Mouse (Mus musculus) lung, postnatal 4 days (tissue): ENCODE data around the gene Bahcc1.

Experiments used
- DNase-seq, 2 experiments: peaks; one replicate each; pipeline ENCODE4 v3.0.0; 2021

Bahcc1 gene

DNA sequence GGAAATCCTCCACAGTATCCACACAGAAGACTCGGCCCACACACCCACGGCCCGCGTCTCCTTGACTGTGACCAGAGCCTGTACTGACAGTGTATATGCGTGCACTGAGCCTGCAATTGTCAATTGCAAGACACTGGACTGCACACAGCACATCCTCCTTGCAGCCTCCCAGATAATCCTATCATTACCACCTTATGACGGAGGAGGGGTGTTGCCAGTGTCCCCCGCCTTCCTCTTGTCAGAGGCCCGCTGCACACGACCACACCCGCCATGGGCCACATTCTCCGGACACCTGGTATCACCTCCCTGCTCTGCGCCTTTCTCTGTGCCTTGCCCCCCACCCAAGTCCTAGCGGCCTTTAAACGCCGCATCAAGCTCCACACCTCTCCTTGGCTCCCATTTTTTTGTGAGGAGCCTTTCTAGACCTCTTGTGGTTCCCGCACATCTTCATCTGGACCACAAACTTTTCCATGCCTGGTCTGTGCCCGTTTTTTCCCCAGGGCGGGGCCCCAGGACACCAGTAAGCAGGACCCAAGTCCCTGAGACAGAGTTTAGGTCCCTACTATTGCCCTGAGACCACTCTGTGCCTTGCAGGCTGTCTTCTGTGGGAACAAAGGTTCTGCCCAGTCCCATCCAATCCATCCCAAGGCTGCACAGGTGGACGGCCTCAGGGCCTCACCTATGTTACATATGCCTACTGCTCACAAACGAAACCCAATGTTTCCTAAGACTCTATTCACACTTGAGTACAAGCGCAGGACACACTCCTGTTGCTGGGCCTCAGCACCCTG is 71.0 kb downstream of the Bahcc1 start:
- DNase-seq: peak in 1 of 2 experiments; percentile 19

DNA sequence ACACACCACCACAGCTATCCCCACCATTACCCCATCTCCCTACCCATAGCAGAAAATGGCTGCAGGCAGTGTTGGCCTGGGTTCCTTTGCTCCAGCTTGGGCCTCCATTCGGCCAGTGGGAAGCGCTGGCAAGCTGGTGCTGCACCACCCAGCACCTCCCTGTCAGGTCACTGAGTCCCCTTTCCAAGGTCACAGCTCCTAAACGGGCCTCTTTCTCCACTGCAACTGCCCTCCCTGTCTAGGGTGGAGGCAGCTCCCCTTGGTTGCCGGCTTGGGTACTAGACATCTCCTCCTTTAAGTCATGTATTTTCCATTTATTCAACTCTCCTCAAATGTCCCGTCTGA is 71.6 kb downstream of the Bahcc1 start:
- peak in 1 of 2 experiments; percentile 30 for DNase-seq

DNA sequence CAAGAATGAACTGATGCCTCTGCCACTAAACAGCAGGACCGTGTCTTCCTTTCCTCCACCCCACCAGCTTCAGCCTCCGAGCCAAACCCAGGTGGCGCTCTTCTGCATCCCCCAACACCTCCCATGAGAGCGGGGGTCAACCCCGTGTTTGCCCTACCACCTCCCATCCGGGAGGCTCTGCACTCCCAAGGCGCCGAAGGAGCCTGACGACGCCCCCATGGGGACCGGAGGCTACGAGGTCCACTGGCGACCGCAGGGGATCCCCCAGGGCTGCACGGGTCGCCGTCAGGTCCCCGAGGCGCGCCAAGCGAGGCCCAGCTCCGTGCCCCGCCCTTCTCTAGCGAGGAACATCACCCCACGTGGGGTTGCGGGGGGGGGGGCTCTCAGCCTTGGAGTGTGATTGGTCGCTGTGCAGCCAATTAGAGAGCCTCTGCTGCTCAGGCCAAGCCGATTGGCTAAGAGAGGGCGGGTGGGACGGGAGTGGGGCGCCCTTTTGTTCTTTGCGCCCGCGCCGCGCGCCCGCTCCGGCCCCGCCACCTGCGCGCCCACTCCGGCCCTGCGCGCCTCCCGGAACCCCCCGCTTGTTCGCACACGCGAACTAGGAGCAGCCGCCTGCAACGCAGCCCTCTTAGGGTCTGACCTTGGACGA is 72.3 kb downstream of the Bahcc1 start:
- peak; percentile 91 to 92 for DNase-seq

DNA sequence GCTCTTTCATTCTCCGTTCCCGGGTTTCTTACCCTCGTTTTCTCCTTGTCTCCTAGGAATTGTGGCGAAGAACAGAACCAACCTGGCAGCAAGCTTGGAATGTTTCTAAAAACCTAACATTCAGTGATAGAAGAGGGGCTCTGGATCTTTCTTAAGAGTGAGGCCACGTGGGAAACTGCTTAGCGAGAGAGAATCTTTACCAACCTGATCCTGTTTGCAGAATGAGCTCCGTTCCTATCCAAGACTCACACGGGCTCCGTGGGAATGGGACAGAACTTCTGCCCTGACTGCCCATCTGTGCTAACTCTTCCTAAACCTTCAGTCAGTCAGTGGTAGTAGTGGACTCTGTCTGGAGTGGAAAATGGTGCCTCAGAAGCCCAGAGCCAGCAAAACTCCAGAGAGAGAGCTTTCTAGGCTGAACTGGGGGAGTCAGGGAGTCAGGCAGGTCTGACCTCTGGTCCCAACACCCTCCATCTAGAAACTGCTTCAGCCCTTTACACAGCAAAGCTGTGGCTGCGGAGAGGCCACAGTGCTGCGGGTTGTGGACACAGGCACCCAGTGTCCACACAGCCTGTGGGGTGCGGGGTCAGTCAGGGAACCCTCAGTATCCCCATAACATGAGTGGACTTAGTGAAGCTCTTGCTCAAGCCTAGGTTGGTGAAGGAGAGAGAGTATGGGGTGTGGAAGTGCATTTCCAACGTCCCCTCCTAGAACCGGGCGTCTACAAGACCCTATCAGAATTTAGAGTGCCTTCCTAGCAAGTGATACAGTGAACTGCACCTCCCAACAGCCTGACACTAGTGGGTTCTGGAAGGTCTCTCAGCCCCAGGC is 73.0 kb downstream of the Bahcc1 start:
- no peak for DNase-seq

DNA sequence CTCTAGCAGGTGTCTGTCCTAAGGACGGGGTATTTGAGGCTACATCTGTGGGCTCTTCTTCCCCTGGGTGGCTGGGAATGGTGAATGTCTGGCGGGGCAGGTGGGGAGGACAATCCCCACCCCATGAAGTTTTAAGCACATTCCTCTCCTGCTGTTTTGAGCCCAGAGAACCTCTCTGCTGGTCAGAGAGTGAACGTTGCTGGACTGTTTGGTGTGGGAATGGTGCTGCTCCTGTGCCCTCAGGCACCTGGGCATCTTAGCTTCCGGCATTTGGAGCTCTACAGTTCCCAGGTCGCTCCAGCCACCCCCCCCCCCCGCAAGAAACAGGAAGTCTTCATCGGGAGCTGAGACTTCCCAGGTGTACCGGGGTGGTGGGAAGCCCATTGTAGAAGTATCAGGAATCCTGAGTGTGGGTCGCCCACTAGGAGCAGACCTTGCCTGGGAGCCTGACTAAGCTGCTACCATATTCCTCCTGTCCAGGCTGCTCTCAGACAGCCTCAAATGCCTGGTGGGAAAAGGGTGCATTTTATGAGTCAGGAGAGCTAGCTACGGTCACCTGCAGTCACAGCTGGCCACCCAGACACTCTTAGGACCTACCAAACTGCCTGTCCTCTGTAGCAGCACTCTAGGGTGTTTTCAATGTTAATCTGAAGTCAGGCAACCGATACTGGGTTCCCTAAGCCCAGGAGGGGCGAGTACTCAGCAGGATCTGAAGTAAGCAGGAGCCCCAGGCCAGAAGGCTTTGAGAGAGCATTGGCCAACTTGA is 73.8 kb downstream of the Bahcc1 start:
- peak in 1 of 2 experiments; percentile 22 for DNase-seq

DNA sequence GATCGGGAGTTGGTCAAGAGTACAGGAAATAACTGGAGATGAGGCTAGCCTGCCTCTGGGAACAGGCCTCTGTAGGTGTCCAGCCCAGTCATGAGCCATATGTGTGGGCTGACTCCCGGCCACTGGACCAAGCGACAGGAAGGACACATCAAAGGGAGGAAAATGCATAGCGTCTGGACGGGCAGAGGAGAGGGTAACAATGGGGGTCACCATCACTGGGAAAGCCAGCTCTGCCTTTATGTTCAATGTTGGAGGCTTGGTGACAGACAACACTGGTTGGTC is 74.3 kb downstream of the Bahcc1 start:
- DNase-seq: peak in 1 of 2 experiments; percentile 34

DNA sequence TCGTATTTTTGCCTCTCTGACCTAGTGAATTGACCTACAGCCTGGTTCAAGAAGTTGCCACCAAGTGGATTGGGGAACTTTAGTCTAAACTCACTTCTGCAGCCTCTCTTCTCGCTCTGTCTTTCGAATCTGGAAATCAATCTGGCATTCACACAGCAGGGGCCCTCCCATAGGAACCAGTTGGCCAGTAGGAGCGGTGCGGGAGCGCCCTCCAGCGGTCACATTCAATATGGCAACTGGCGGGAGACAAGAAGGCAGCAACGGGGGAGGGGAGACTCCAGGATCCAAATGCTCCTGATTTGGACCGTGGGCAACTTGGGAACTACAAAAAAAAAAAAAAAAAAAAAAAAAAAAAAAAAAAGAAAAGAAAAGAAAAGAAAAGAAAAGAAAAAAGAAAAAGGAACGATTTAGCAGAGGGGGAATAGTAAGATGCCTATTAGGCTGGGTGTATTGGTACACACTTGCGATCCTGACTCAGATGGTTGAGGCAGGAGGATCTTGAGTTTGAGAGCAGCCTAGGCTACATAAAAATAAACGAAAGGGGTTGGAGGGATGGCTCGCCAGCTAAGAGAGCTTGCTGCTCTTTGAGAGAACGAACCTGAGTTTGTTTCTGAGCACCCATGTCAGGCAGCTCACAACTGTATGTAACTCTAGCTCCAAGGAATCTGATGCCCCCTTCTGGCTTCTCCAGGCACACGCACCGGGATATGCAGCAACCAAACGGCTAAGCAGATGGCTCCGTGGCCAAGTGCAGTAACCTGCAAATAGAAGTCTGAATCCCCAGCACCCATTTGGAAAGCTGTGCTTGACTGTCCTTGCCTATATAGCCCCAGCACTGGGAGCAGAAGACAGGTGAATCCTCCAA is 75.1 kb downstream of the Bahcc1 start:
- DNase-seq: peak; percentile 94 to 97

DNA sequence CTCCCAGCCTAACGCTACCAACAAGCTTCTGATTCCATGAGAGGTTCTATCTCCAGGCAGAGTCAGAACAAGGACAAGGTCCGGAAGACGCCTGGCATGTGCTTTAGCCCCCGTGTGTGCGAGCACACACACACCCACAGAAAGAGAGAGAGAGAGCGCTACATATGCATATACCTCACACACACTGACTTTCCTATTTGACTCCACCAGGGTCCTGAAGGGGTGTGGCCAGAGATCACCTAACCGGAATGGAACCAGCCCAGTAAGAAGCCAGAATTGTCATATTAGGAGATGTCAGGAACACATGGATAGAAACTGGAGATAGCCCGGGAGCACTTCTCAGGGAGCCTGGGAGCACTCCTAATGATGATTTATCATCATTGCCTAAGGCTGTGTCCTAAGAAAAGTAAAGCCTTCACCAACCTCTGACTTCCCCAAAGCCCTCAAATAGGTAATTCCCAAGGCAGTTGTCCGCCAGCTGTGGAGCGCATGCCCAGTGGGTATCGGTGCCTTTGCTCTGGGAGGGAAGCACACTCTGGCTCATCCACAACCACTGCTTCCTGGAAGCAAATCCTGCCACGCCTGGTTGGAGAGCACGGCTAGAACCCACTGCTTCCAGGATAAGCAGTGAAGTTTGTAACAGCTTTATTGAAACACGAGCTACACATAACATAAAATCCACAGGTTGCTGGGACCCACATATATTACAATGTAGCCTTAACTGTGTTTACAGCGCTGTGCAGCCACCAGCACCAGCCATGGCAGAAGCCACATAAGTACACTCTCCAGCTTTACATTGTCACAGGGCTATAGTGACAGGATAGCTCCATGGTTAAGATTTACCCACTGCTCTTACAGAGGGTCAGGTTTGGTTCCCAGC is 75.9 kb downstream of the Bahcc1 start:
- DNase-seq: no peak

DNA sequence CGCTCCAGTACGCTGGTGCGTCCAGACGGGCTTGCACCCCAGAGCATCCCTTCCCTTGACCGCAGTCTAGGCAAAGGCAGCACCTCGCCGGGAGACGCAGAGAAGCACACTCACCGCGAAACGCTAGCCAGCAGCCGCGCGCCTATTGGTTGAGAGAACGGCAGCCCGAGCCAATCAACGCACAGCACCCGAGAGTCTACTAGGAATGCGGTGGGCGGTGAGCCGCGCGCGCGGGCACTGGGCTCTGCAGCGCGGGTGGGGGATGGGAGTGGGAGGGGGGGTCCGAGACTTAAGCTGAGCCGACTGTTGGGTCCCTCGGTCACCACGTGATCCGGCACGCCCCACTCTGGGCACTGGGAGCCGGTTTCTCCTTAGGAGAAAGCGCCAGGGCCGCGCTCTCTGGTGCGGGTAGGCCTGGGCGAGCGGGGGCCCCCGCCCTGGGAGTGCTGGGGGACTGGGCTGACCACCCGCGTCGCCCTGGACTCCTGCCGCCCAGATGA is 78.1 kb downstream of the Bahcc1 start:
- peak; percentile 94 to 97 for DNase-seq

DNA sequence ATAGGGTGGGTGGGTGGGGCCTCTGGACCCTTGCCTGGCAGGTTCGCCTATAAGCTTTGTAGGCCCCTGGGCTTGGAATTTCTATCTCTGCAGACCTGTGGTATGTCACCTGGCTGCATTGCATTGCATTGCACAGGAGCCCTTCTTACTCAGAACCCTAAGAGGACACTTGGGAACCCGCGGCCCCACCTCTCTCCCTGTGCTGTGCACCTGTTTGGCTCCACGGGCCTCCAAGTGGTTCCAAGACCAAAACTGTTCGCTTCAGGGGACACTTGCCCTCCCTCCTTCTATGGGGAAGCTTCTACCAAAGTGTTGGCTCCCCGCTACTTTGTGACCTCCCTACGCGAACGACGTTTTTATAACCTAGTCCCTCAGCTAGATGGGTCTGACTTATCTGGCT is 78.8 kb downstream of the Bahcc1 start:
- DNase-seq: peak; percentile 64 to 85

DNA sequence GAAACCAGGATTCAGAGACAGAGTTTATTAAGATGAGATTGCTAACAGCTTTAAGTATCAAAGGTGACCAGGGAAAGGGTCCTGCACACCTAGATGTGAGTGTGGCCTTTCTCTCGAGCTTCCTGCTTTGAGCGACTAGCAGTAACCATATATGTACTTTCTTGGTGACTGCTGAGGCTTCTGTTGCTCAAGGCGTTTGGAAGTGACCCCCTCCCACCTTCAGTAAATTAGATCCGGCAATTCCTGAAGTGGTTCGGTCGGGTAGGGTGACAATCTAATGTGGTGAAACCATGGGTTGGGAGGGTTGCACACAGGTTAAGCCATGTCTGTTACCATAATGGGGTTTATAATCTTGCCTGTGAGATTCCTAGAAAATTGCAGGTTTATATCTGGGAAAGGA is 79.3 kb downstream of the Bahcc1 start:
- DNase-seq: no peak

DNA sequence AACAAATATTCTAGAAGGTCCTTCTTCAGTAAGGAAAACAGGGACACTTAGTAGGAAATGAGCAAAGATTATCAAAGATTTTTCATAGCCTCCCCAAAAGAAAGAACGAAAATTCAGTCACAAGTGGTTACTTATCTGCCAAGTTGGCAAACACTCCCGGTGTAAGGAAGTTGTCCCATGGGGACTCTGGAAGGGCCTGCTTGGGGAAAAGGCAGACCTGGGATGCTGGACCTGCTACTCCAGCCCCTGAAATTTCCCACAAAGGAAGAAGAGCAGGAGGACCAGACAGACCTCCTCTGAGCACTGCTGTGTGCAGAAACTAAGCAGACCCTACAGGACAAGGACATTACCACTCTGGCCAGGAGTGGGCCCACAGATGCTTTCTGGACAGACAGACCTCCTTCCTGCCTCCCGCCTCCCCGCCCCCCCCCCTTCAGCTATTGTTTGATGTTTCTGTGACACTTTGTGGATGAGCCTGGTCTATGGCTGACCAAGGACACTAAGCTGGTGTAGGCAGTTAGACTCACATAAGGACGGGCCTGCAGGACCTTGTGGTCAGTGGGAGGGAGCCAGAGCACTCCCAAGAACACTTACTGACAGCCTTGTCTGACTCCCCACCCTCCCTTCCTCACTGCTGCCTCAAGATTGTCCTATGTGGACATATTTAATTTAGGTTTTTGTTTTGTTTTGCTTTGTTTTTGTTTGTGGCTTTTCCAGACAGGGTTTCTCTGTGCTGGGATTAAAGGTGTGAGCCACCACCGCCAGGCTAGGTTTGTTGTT is 81.3 kb downstream of the Bahcc1 start:
- DNase-seq: no peak

DNA sequence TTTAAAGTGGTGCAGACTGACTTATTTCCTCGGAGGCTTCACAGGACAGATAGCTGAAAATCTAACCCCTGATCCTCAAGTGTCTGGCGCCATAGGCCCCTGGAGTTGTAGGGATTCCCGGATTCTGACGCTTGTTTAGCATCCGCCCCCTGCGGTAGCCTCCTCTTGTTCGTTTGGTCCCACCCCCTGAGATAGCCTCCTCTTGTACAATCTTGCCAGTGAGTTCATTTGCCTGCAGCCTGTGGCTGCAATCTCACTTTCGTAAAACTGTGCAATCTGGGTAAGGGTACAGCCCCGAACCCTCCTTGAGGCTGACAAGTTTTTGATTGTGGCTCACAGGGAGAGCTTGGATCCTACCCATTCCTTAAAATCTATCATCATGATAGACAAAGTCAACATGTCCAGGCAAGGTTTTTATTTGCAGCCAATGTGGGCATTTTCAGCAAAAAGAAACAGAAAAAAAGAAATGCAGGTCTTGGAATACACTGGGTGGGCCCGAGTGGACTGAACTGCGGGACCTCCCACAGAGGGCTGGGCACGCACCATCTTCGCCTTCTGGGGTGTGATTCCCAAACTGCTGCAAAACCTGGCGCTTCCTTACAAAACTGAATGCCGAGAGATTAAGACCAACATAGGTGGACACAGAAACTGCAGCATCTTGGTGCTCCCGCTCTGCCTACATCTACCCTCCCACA is 82.1 kb downstream of the Bahcc1 start:
- DNase-seq: peak in 1 of 2 experiments; percentile 21

DNA sequence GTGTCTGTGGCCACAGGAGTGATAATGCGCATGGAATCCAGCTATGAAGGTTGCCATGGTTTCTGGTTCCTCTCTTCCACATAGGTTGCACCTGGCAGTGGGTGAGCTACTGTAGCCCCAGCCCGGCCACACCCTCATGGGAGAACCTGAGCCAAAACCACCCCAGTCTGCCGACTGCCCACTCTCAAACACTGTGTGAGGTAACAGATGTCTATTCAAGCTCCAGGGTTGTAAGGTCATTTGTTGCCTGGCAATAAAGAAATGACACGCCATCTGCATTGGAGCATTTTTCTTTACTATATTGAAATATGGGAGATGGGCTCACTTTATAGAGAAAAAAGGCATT is 82.6 kb downstream of the Bahcc1 start:
- peak in 1 of 2 experiments; percentile 38 for DNase-seq

DNA sequence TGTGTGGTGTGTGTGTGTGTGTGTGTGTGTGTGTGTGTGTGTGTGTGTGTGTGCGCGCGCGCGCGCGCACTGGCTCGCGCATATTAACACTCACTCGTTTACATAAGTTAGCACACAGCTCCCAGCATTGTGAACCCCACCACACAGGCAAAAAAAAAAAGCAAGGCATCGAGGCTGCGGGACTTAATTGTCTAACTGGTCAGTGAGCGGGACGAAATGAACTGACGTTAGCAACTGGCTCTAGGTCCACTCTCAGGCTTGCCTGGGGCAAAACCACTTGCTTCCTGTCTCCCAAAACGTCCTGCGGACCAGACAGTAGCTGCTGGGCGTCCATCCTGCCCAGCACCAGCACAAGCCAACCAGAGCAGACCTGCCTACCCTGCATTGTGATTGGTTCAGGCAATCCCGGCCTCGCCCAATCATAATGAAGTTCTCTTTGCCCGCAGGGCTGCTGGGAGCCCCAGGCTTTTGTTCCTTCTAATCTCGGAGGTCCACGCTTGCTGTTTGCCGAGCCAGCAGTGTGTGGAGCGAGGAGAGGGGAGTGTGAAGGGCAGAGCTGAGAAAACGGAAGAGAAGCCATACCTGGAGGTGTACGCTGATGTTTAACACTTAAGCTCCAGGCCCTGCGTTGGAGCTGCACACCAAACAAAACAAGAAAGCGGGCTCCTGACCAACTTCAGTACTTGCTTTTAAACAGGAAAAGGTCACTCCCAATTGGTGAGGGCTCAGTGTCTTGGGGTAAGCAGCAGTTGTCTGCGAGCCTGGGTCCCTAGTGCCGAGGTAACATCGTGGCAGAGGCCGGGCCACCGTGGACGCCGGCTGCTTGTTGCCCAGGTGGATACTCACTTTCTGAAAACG is 83.3 kb downstream of the Bahcc1 start:
- peak; percentile 93 to 96 for DNase-seq

DNA sequence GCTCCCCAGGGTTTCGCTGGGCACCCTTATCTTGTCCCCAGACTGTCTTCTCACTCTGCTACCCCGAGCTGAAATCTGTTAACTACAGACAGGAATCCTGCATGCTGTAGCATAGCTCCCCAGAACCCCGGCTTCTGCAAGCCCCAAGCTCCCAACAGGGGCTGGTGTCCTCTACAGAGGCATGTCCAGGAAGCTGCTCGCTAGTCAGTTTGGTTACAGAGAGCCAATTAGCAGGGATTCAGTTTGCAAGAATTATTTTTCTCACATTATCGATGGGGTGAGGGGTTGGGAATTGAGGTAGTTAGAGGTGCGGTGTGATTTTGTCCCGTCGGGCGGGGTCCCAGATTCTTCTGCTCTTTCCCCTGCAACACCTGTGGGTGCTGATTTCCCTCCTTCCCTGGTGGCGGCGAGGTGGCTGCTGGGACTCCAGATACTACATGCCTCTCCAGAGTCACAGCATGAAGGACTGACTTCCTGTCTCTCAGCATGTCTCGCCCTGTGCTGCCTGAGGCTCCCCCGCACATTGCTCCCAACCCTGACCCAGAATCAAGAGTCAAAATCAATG is 84.0 kb downstream of the Bahcc1 start:
- DNase-seq: peak; percentile 50 to 58

DNA sequence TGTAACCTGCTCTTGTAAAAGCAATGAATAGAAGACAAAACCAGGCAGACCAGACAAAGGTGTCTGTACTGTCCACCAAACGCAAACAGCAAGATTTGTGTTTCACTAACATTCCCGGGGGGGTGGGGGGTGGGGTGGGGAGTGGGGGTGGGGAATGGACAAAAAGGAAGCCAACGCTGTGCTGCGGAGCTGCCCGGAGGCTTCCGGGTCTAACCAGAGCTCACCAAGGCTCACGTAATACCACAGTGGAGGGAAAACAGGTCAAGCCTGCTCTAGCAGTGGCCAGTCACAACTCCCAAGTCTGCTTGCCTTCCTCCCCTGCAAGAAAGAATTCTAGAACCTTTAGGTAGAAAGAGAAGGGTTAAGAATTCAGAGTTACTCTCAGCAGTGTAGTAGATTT is 84.7 kb downstream of the Bahcc1 start:
- DNase-seq: peak in 1 of 2 experiments; percentile 15

DNA sequence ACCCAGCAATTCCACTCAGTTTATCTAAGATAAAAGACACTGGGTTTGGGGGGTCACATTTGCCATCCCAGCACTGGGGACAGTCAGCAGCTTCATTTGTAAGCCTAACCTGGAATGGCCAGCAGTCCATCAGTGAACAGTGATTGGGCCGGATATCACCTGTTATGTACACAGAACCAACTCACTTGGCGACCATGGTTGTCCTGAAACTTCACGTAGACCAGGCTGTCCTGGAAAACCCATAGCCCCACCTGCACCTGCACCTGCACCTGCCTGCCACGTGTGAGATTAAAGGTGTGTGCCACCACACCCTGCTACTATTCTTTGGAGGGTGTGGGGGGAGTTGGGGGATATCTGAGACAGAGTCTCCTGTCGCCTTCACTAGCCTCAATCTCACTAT is 86.6 kb downstream of the Bahcc1 start:
- DNase-seq: peak in 1 of 2 experiments; percentile 16
